Mouse (Mus musculus) T-helper 1 cell (primary cell): Measurements from ENCODE around the gene Gm20826.
"Not testable (repeated sequence)": the region's sequence is repeated elsewhere in the genome, so short reads cannot be mapped to it uniquely, and the experiment has no call there.

Experiments used
- in situ Hi-C: fragments of 300-600 bp; cut with MboI, MseI; formaldehyde crosslinking; loops from one replicate; pipeline ENCODE4 v1.15.1; 2025; ENCODE audit warnings: high pct_unique_total_duplicates

The Gm20826 gene

DNA sequence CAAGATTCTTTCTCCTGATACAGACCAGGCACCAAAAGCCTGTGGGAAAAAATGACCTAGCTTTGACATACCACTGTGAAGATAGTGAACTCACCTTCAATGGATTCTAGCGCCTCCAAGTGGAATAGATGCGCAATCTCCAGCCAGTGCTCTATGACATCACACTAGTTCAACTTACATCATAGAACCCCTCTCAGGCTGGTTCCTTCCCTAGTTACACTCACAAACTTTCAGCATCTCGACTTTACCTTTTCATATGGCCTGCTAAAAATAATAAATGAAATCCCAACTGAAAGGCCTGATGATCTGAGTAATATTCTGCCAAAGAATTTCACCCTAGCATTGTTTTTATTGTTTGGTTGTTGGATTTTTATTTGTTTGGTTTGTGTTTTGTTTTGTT, at the start of gene Gm20826:
TSS of gene Gm20826 (minus strand) at position 101 of the 400 bp plus-strand sequence.
- in situ Hi-C loops = not testable (repeated sequence)
